Mouse (Mus musculus) kidney, adult 8-10 months (tissue): ENCODE data around the gene Dnajc6.

Experiments used
- DNase-seq, 2 experiments: peaks; one replicate each; pipeline ENCODE4 v3.0.0; 2022

Gene Dnajc6

DNA sequence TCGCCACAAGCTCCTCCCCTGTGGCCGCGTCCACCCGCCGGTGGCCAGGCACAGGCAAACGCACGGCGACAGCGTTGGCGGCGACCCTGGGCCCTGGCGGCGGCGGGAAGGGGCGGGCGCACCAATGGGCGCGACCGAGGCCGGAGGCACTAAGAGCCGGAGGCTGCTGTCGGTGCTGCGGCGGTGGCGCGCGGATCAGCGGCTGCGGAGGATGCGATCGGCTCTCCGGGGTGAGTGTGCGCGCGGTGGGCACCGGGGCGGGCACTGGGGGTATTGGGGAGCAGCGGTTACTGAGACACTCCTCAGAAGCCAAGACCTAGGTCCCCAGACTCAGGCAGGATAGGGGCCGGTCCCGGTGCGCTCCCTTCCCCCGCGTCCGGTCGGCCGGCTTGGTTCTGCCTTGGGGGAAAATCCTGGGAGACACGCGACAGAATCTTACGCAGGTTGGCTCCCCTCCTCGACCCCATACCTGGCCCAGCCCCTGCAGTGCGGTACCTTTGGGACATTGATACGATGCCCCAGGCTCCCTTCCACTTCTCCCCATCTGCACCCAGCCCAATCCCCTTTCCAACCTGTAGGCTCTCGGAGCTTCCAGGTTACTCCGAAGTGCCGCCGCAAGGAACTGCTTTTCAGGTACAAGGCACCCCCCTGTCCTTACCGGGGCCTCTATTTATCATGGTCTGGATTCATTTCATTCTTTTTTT, at the start of gene Dnajc6:
Dnajc6 (plus strand) TSS at position 115 of the 704 bp plus-strand sequence.
- DNase-seq = no peak

DNA sequence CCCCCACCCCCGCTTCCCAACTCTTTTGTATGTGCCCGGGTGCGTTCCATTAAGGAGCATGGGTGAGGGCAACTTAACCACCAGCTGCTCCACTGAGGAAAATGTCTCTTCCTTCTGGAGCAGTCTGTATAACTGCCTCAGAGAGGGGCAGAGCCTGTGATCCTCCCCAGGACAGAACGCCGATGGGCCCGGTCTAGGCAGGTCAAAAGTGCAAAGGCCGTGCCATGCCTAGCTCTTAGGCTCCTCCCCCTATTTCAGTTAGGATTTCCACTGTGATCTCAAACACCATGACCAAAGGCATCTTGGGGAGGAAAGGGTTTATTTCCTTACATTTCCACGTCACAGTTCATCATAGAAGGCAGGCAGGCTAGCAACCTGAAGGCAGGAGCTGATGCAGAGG, 47.7 kb upstream of the Dnajc6 start:
- DNase-seq = no peak

DNA sequence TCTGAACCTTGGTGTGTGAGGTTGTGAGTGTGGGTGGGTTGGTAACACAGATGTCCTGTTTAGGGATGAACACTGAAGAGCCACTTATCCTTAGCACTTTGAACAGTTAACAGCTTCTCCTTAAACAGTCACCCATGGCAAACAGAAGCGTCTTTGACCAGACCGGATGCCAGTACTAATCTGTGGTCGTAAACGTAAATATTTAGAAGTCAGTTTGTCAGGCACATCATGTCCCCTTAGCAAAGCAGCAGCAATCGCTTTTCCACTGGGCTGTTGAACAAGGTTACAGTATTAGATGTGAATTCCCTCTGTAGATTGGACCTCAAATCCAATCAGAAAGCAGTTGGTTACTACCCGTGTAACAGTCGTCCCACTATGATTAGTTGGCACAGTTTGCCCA, 47.1 kb upstream of the Dnajc6 start:
- no peak for DNase-seq

DNA sequence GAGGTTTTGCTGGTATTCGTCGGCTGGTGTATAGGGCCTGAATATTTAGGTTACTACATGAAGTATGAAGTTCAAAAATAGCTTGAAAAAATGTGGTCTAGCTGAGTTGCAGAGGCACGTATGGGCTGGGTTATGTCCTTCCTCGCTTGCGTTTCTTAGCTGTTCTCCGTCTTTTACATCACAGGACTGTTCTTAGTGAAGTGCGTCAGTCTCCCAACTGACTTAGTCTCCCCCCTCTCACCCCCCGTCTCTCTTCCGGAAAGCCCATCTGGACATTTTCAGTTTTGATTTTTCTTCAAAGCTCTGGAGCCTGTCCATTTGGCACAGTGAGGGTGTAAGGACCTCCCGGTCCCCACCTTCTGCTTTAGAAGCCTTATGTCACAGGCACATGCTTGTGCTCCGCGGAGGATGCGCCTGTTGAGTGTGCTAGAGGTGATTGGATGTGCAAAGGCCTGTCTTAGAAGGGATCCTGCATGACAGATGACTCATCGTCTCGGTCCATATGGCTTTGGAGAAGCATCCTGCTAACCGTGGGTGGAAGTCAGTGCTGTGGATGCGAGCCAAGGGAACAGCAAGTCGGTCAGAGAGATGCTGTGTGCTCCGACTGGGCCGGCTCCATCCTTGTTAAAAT, 46.2 kb upstream of the Dnajc6 start:
- no peak for DNase-seq

DNA sequence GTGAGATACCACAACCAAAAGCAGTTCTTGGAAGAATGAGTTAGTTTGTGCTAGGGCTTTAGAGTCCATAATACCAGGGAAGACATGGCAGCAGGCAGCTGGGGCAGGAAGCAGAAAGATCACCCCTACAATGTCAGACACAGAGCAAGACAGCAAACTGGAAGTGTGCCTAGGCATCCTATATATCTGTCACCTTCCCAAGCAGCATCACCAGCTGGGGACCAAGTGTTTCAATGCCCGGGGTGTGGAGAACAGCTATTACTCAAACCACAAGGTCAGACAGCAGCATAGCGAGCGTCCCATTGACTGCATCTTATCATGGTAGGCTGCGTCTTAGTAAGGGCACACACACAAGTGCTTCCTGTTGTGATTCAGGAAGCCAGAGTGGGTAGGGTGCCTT, 45.4 kb upstream of the Dnajc6 start:
- DNase-seq = no peak

GRCm38 (mm10) chr4:101452829-101453228, 43.6 kb upstream of the Dnajc6 start:
- no peak for DNase-seq

DNA sequence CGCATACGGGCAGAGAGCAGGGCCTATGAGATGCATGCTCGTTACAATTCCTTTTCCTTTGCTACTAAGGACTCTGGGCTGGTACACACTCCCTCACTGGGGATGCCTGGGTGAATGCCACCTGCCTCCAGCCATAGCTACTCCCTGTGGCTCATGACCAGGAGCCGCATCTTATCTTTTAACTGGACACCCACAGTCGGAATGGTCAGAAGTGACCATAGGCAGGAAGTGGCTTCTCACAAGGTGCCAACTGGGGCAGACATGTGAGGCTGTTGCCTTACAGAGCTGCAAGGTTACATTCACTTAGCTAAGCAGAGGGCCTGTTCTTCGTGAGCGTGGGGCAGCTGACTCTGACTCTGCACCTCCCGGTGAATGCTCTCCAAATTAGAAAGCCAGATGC, 39.3 kb upstream of the Dnajc6 start:
- no peak for DNase-seq

DNA sequence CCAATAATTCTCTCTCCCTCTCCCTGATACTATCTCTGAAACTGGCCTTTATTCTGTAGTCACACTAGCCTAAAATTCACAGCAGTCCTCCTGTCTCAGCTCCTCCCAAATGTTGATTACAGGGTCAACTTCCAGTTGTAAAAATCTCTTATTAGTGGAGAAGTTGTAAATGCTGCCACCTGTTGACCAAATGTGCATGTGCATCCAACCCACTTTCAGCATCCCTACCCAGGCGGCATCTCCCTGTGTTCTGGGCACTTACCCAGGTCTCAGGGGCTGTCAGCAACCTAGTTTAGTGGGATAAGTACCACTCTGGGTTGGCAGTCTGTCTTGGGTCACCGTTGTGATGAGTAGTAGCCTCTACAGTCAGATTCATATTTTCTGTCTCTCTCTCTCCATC, 38.1 kb upstream of the Dnajc6 start:
- peak; percentile 37 to 53 for DNase-seq

DNA sequence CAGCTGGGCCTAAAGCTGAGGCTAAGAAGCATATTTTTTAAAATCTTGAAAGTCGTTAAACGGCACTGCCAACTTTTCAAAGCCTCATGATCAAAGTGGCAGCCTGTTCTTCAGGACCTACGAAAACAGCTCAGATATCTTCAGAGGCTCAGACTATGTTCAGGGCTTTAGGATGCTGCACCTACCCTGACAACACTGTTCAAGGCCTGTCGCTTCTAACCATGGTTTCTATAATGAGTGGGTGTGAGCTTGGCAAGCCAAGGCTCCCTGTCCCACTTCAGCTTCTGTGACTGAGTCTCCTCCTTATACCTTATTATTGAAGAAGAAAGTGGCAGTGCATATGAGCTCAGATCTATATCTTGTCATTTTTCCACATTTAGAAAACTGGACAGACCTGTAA, 37.1 kb upstream of the Dnajc6 start:
- DNase-seq = no peak

DNA sequence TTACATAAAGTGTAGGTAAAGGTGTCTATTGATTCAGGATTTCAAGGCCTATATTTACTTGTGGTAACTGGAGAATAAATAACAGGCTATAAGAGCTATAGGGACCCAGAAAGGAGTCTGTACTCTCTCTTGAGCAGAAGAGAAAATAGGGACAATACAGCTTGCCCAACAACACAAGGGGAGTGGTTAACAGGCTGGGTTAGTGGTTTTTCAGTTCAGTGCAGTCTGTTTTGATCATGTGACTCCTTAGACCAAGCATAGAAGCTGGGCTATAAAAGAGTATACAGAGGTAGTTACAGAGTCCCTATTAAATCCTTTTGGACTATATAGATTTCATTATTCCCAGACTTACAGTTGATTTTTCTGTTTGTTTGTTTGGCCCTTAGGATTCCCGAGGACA, 36.3 kb upstream of the Dnajc6 start:
- no peak for DNase-seq

- no peak for DNase-seq
Measured at GRCm38 (mm10) chr4:101462065-101462464, 34.4 kb upstream of the Dnajc6 start.

GRCm38 (mm10) chr4:101466264-101466663, 30.2 kb upstream of the Dnajc6 start:
- DNase-seq = no peak

GRCm38 (mm10) chr4:101469242-101469641, 27.2 kb upstream of the Dnajc6 start:
- DNase-seq = peak; percentile 48 to 65

DNA sequence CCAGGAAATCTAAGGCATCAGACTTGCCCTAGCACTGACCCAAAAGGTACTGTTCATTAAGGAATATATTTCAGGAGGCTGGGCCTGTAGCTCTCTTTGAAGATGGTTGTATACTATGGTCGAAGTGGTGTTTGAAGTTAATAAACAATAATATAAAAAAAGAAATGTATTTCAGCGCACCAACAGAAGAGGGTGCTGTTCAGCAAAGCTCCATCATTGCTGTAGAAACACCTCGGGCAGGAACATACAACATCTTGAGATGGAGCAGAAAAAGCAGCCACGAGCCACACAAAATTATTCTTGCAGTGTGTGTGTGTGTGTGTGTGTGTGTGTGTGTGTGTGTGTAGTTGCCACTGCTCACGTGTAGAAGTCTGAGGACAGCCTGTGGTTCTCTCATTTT, 25.9 kb upstream of the Dnajc6 start:
- DNase-seq = no peak

DNA sequence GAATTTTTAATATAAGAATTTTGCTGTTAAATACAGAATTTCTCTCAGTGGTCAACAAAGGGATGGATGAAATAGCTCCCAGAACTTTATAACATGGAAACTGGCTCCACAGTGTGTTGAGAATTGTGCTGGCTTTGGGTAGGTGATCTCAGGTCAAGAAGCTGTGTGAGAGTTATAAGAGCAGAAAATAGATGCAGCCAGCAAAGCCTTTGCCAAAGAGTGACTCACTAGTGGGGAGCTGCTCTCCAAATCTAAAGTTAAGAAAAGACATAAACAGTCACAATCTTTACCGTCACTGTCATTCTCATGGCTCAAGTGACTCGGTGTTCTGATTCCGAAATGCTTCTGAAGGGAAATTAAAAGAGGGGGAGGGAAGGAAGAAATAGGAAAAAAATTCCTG, 23.7 kb upstream of the Dnajc6 start:
- DNase-seq = no peak

GRCm38 (mm10) chr4:101490320-101490917, 6.0 kb upstream of the Dnajc6 start:
- DNase-seq = no peak

- no peak for DNase-seq
Measured at GRCm38 (mm10) chr4:101491704-101492103, 4.7 kb upstream of the Dnajc6 start.

- no peak for DNase-seq
Measured at GRCm38 (mm10) chr4:101493611-101494197, 2.7 kb upstream of the Dnajc6 start.

DNA sequence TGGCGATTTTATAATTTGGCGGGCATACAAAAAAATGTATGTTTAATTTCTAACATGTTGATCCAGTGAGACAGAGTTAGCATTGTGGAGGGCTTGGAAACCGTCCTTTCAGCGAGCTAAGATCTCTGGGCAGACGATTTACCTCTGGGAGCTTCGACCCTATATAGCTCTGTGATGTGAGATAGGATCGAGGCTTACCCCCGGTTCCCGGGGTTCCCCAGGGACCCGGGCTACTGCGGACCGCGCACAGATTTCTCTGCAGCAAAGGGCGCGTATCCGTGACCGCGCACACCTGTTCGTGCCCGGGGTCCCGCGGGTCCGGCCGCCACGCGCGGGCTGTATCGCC, 287 bp upstream of the Dnajc6 start:
- no peak for DNase-seq

GRCm38 (mm10) chr4:101497336-101497735, 888 bp downstream of the Dnajc6 start:
- DNase-seq = peak in 1 of 2 experiments; percentile 48

GRCm38 (mm10) chr4:101504470-101505007, 8.1 kb downstream of the Dnajc6 start:
- no peak for DNase-seq

DNA sequence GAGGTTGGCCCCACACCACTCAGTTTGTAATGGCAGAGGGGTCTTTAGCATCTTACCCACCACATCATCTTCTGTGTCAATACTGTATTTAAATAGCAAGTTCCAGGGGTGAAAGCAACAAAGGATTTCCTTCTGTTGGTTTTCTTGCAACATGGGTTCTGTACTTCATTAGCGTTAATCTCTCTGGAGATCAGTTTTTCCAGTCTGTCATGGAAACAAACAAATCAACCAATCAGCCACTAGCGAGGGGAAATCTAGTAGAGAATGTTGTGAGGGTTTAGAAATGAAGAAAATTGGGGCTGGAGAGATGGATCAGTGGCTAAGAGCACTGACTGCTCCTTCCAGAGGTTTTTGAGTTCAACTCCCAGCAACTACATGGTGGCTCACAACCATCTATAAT, 9.5 kb downstream of the Dnajc6 start:
- no peak for DNase-seq

- DNase-seq = no peak
Measured at GRCm38 (mm10) chr4:101506372-101506771, 9.9 kb downstream of the Dnajc6 start.
